Mouse (Mus musculus): ENCODE results near the gene Fyn.

The Fyn gene

DNA sequence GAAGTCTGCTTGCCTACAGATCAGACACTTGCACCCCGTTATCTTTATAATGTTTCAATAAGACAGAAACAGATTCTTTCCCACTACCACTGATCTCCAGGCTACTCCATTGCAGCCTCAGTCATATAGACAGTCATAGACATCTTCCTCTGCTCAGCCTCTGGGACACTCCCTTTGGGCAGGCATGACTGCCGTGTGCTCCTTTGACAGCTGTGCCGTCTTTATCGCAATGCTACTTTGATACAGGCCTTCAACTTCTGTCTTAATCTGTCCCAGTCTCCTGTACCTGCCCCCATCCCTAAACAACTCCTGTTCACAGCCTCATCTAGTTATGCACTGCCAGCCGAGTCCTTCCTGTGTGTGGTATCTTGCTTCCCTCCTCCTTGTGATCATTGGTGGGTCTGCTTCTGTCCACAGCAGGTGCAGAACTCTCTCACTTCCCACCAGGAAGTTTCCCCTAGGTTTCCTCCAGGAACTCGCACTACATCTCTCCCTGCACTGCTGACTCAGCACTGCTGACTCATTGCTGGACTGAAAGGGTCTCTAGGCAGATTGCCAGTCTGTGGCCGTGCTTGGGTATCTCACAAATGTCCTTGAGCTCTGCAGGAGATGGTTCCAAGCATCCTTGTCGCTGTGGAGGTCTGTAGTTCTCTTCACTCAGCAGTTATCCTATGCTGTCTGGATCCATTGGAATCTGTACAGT, 43.4 kb downstream of the Fyn start:
- DNase-seq (ENCODE audit: low spot score in 2 of 2) = no peak

DNA sequence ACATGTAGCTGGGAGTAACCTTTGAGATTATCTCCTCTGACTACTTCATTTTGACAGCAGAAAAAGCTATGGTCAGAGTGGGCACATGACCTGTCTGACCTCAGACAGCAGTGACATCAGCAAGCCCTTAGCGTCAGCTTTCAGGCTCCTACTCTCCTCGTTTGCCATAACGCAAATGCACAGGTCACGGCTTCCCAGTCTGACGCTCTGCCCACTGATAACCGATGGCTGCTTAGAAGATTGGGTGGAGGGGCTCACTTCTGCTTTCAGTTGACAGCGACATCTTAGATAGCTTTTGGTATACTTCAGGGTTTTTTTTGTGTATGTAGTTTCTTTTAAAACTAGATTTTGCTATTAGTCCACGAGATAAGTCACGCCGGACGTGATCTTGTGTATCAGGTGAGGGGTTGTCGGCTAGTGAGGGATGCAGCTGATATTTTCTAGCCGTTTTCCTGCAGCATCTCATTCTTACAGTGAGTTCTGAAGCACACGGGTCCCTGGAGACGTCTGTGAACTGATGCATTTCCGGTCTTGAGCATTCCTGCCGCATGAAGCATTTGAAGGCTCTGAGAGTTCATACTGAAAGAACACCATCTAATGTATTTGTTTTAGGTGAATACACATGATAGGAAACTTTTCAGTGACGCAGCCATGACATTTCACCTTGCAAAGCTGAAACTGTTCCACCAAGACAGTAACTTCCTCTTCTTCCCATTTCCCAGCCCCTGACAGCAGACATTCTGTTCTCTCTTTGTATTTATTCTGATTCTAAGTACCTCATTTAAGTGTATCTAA, 44.4 kb downstream of the Fyn start:
- peak in 1 of 2 experiments; percentile 42 for DNase-seq (ENCODE audit: low spot score in 2 of 2)

DNA sequence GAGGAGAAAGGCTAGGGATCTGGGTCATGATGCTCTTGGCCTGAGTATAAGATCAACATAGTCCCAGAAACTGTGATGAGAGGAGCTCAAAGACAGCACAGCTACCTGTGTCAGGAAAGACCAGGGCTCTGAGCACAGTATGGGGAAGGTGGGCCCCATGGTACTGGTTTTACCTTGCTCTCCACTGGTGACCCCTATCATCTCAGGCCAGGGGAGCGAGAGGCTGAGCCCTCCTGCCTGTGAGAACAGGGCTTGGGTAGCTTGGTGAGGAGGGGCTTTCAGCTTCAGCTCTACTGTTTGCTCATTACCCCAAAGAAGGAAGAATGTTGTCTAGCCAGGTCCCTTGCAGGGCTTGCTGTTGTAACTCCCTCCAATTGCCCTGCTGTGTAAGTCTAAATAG, 45.4 kb downstream of the Fyn start:
- DNase-seq (ENCODE audit: low spot score in 2 of 2) = no peak

DNA sequence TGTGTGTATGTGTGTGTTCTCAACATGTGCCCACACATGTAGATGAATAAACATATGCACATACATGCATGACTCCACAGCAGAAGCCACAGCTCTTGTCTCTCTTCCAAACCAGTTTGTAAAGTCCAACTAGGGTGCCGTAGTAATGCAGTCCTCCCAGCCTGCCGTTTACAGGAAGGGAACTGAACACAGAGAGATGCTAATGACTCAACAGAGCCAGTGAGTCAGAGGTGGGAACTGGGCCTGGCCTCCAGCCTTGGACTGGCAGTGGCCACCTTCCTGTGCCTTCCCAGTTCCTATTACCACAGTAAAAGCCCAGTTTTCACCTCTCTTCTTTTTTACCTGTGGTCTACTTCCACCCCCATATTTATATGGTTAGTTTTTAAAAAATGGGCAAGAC, 46.9 kb downstream of the Fyn start:
- DNase-seq (ENCODE audit: low spot score in 2 of 2) = peak; percentile 42 to 55

DNA sequence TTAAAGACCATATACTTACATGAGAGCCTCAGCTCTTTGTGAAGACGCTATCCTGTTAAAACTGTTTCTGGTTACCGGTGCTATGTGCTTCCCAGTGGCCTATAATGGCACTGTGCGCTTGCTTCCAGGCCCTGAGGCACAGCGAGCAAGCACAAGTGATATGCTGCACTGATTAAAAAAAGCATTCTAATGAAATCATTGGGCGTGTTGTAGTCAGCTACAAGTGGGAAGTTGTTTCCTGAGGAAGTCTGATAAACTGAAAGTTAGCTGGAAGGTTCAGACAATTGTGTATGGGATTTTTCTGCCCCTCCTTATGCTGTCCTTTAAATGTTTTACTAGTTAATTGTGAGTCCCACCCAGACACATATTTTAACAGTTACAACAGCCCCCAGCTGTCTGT, 49.0 kb downstream of the Fyn start:
- DNase-seq (ENCODE audit: low spot score in 2 of 2) = peak; percentile 43 to 61

DNA sequence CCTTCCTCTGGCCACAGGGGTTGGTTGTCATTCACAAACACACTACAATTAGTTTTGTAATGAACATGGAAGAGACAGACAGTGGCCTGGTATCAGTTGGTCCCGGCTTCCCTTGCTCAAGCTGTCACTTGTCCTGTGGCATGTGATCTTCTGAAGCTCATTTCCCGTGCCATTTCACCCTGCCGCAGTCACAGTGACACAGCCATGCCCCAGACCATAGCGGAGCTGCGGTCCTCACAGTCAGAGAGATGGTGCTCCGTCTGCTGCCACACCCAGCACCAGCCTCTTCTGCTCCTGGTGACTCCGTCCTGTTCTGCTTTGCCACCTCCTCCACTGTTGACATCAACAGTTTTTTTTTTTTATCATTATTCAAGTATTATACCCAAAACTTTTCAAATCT, 49.7 kb downstream of the Fyn start:
- no peak for DNase-seq (ENCODE audit: low spot score in 2 of 2)

DNA sequence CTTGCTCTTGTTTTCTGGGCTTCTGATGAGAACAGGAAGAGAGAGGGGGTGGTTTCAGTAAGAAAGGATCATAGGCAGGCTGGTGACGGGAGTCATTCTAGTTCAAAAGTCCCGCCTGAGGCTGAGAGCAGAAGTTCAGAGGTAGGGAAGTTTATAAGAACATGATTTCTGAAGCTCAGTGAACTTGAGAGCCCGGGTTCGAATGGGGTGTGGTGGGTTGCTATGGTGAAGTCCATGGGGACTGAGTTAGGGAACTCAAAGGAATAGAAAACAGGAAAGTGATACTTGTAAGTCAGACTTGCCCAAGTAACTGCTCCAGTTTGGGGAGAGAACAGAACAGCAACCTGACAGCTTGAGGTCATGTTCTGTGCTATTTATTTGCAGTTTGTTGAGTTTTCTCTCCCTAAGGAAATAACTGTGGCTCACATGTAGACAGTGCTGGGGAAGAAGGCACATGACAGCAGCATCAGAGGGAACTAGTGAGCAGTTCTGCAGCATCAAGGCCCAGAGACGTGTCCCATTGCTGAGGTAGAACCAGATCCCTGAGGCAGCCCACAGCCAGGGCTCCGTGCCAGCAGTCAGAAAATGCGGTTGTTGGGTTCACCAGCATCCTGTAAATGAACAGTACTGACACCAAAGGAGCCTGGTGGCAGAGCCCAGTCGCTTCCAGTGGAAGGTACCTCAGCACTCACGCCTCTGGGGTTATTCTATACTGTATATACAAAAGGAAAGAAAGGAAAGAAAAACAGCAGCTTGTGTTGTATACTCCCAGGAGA, 52.4 kb downstream of the Fyn start:
- DNase-seq (ENCODE audit: low spot score in 2 of 2) = peak; percentile 40 to 41

DNA sequence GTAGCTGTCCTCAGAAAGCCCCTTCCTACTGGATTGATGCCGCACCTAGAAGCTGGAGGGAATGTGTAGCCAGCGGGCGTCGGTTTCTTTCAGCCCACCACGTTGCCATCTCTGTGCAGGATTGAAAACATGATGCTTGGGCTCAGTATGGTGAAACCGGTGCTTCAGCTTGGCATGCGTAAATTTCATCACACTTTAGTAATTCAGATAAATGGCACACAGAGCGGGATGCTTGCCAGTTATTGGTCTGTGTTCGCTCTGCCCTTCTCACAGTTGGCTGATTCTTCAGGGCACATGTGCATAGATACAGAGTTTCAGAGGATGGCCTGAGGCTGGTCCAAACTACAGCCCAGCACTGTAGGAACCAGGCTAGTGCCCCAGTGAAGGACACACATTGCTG, 53.1 kb downstream of the Fyn start:
- no peak for DNase-seq (ENCODE audit: low spot score in 2 of 2)

DNA sequence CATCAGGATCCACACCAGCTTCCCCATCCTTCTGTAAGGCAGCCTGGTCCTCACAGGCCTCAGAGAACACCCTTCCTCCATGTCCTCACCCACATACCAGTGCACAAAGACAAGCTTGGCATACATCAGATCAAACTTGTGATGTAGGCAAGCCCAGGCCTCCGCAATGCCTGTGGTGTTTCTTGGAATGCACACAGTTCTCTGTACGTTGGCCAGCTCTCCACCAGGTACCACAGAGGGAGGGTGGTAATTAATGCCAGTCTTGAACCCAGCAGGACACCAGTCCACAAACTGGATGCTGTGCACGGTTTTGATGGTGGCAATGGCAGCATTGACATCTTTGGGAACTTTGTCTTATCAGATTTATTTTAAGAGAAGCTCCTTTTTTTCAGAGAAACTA, 56.0 kb downstream of the Fyn start:
- no peak for DNase-seq (ENCODE audit: low spot score in 2 of 2)

DNA sequence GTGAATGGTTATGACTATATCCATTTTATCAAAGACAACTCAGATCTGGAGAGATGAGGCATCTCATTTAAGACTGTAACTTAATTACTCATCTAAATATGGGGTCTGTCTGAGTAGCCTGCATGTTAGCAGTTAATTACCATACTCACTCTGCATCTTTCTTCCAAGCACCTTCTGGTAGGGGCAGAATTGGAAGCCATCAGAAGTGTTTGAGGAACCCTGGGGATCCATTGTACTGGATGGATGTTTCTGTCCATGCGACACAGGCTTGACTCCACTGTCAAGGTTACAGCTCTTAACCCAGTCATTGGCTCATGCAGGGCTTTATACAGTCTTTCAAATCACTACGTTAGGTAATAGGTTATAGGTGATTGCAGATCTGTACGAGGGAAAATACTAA, 57.4 kb downstream of the Fyn start:
- no peak for DNase-seq (ENCODE audit: low spot score in 2 of 2)

DNA sequence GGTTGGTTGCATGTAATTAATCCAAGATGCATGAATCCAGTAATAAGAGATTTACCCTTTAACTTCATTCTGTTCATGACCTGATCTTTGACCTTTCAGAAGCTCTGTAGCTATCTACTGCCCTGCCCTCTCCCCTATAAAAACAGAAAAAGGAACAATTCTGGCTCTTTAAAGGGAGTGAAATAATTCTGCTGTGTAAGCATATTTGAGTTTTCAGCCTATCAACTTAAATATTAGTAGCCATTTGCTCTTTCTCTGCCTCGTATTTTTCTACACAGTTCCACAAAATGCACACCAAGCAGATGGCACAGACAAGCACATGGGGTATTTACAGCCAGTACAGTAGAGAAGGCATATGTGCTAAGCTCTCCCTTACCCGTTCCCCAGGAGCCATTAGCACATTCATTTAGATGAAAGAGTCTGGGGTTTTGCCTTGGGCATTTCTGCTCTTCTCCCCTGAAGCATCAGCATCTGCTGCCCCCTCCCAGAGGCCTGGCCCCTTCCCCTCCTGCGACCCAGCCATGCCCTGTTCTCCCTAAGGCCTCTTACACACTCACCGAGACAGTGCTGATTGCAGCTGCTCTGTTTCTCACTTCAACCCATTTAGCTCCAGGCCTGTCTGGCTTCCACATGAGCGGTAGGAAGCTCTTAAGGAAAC, 58.3 kb downstream of the Fyn start:
- DNase-seq (ENCODE audit: low spot score in 2 of 2) = no peak

DNA sequence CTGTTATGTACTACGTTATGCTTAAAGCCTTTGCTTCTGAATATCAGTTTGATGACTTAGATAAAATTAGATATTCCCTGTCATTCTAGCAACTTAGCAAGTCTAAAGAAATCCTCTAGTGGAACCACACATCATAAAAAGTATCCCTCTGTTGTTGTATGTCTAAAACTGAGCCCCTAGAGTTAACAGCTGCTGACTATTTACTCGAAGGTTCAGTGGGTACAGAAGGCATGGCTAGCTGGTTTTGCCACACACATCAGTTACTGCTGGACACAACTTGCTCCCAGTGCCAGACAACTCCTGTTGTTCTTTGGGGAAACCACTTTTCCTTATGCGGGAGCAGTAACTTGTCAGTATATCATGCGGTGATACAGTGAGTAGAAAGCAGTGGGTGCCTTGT, 61.0 kb downstream of the Fyn start:
- no peak for DNase-seq (ENCODE audit: low spot score in 2 of 2)

DNA sequence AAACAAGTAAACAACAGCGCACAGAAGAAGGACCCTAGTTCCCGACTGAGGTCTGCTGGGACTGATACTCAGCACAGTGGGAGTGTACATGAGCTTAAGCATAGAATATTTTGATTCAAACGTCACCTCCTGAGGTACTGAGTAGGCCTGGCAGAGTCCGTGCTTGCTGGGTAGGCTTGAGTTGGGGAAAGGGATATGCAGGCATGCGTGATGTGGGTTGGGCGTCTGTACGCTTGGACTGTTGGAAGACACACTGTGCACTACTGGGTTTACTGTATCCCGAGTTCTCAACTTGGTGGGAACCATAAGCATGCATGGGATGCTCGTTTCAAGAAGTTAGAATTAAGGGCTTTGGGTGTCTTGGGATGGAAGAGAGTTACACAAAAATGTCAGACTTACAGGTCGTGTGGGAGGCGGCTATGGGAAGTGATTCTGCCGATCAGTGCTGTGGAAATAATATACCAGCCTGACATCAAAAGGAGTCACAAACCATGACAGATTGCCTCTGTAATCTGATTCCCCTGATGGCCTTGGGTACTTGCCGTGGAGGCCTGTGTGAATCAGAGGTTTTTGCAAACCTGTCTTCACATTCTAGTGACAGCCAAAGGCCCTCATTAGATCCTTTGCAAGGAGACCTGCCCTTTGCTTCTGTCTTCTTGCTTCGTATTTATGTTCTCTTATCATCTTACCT, 61.6 kb downstream of the Fyn start:
- no peak for DNase-seq (ENCODE audit: low spot score in 2 of 2)

DNA sequence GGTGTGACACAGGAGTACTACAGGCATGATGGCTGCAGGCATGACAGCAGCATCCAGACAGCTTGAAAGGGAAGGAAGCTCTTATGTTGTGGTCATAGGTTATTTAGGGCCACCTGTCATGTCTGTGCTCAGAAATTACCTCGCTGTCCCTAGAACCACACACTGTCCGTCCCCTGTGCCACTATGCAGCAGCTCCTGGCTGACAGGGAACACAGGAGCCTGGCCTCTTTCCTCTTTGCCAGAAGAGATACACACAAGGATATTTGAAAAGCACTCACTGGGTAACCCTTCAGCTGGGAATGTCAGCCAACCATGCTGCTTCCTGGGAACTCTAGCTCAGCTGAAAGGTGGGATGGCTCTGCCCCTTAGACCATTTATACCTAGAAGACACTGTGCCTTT, 62.6 kb downstream of the Fyn start:
- DNase-seq (ENCODE audit: low spot score in 2 of 2) = no peak

DNA sequence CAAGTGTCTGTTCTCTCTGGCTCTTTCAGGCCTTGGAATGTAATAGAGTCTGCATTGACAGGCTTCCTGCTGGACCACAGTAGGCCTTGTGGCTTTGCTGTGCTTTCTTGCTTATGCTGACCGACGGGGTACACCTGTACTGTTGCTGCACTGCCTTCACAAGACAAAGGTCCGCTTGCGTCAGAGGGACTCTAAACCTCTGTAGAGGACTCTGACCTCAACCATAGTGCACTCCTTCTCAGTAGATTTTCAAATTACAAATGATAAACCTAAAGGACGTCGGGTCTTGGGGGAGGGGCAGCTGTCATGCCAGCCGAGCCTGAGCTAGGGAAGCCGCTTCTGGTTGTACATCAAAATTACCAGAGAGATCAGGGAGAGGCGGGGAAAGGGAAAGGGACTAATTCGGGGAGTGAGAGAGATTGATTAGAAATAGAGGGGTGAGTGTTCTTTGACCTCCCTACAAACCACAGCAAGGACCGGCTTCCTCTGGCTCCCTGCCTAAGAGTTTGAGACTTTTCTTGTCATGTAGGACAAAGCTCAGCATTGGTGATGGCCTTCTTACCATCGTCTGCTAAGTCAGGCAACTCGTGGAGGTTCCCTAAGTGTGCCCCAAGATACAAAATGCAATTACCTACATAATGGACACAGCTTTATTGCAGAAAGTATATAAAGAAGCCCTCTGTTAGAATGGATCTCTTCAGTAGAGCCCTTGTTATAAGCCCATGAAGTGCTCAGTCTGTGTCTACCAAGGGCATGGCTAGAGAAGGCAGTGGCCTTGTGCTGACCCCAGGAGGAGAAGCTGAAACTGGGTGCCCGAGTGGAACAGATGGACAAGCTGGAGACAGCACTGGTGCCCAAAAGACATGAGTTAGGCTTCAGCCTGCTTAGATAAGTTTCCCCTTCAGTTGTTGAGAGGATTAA, 64.3 kb downstream of the Fyn start:
- DNase-seq (ENCODE audit: low spot score in 2 of 2) = no peak

DNA sequence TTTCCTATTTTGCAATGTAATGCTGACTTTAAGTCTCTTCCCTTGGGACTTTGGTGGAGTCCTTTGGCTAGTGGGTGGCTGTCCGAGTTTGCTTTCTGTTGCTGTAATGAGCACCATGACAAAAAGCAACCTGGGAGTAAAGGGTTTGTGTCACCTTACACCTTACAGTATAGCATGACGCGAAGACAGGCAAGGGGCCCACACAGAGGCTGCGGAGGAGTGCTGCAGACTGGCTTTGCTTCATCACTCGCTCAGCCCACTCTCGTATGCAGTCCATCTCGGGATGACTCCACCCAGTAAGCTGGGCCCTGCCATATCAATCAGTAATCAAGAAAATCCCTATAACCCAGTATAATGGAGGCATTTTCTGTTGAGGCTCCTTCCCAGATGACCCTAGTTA, 65.2 kb downstream of the Fyn start:
- no peak for DNase-seq (ENCODE audit: low spot score in 2 of 2)

DNA sequence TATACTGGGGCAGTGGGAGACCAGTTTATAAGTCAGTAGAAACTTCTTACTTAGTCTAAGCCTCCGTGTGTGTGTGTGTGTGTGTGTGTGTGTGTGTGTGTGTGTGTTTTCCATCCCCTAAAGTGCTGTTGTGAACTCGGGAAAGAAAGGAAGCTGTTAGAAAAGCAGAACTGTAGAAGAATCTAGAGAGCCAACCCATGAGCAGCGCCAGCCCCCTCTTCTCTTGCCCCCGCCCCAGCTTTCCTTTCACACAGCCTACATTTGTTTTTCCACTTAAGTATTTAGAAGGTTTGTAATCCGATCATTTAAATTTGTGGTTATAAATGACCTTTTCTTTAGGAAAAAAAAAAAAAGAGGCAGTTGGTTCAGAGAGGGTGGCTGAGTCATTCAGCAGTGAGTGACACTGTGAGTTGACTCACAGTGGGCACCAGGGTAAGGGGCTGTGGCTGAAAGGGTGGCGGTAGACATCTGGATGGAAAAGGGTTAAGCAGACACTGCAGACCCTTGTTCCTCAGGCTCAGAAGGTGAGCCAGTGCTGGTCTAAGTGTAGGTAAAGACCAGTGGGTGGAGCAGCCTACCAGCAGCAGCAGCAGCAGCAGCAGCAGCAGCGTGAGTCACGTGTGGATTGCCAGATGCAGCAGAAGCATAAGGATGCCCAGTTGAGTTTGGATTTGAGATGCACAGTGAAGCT, 66.2 kb downstream of the Fyn start:
- no peak for DNase-seq (ENCODE audit: low spot score in 2 of 2)

DNA sequence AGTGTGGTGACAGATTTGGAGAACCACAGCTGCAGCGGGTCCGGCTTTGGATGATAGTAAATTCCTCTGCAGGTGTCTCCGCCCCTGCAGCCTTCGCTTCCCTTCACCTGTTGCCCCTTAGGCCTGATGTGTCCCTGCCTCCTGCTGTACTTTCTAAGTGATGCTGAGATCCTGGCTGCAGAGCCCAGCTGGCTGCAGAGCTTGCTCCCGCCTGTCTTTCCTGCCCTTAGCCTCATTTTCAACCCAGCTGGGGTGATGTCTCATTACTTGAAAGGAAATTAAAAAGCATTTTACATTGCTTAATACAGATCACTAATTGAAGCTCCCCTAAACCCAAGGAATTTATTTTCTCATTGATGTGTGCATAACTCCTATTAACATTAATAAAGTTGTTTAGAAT, 70.2 kb downstream of the Fyn start:
- DNase-seq (ENCODE audit: low spot score in 2 of 2) = no peak

DNA sequence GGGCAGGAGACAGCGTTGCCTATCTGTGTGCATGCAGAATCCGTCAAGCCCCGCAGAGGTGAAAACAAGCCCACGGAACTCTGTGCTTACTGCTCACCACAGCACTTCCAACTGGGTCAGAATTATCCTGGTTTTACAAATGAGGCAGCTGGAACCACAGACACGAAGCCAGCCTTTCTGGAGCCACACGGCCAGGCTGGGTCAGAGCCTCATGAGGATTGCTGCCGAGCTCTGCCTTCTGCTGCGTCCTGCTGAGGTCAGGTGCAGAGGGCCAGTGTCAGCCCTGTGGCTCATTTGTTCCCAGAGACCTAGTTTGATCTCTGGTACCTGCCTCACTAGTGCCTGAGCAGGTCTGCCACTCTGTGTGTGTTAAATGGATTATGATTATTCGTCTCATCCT, 71.9 kb downstream of the Fyn start:
- DNase-seq (ENCODE audit: low spot score in 2 of 2) = no peak

DNA sequence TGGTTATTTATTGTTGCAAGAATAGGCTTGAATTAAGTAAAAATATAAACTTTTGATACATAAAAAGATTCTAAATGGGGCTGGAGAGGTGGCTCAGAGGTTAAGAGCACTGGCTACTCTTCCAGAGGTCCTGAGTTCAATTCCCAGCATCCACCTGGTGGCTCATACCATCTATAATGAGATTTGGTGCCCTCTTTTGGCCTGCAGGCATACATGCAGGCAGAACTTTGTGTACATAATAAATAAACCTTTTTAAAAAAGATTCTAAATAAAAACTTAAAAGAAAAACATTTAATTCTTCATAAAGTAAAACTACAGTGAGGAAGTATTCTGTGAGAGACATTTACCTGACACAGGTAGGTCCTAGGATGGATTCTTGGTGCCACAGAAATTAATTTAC, 73.0 kb downstream of the Fyn start:
- no peak for DNase-seq (ENCODE audit: low spot score in 2 of 2)

All from heart, adult 9 months (tissue).